In the genomic region with DNA sequence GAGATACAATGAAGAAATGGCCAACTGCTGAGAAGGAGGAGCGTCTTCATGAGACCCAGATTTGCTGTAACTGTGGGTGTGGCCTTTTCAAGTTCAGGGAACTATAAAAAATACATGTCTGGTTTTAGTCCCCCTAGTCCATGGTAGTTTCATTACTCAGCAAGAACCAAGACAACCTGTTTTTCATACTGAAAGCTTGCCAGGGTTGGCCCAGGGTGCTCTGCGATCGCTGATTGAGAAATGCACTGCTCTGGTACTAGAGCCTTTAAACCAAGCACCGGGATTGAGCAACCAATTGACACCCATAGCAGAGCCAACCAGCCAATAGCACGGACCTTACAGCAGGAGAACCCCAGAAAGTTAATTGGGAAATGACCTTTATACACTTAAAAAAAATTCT, we compare ENCODE assay signal across 22 mouse cellular contexts. TPM values are rescaled to one million over a fixed set of nuclear protein-coding genes. Genes with fewer than 3 reads are reported as not detected.
DNase-seq lines count a peak whose midpoint lies in the region; ATAC-seq and TF ChIP-seq lines count a peak whose summit lies in the region.
"Had no signal": no experiment of that assay in that cellular context is flagged by ENCODE, and none has a peak within 500 bp of the region (broad histone marks: within the 10 kb centered on the region; RNA-seq: fewer than 3 reads in every experiment).

No protein-coding gene starts in this region.

- WGBS in liver, adult 2 months: 31% methylated on average over 5 of the region's 5 CpGs
- 82% methylated on average over 5 of the region's 5 CpGs for WGBS in liver, embryonic 11.5 days
- 87% methylated on average over 5 of the region's 5 CpGs for WGBS in heart, embryonic 12.5 days

- H3K79me2 ChIP-seq in liver, adult 2 months (ENCODE audit: control insufficient read depth, insufficient read depth, low read length): no peaks in the 10 kb centered on the region

- no peaks in the 10 kb centered on the region for H3K36me3 ChIP-seq in liver, adult 2 months (ENCODE audit: control insufficient read depth, insufficient read depth, low read length)
- no peaks in the 10 kb centered on the region for H3K36me3 ChIP-seq in liver, embryonic 11.5 days (ENCODE audit: control insufficient read depth, insufficient read depth, low read length)
- no peaks in the 10 kb centered on the region for H3K36me3 ChIP-seq in heart, embryonic 12.5 days
- H3K36me3 ChIP-seq: liver, embryonic 15.5 days; neural tube, embryonic 12.5 days had no signal

- peak overlapping the region; percentile 40; the same call in 1 of the 2 replicates for H3K9ac ChIP-seq in liver, adult 2 months (ENCODE audit: low read depth, low read length)
- H3K9ac ChIP-seq in liver, embryonic 11.5 days (ENCODE audit: low read depth, low read length): no peak overlapping the region
- no peak overlapping the region for H3K9ac ChIP-seq in heart, embryonic 12.5 days
- H3K9ac ChIP-seq: hindbrain, embryonic 14.5 days; liver, embryonic 15.5 days; neural tube, embryonic 12.5 days had no signal

- no peak for ATAC-seq in liver, embryonic 11.5 days (replicated peaks; ENCODE audit: low FRiP score)
- peak; percentile 75 for ATAC-seq in megakaryocyte progenitor cell, adult 5-6 weeks (replicated peaks; ENCODE audit: poor library complexity)
- no peak for ATAC-seq in heart, embryonic 12.5 days (ENCODE audit: insufficient number of reproducible peaks, low FRiP score)
- ATAC-seq: forebrain, embryonic 14.5 days had no signal

- H3K4me3 ChIP-seq in liver, adult 2 months (ENCODE audit: insufficient read depth, low read depth, low read length): no peak overlapping the region; the same call in 1 of the 2 replicates
- H3K4me3 ChIP-seq in liver, embryonic 11.5 days (ENCODE audit: low read depth, low read length): no peak overlapping the region
- H3K4me3 ChIP-seq in bone marrow macrophage, adult 2 months (ENCODE audit: insufficient read depth, low read length): 0 out of 2 replicates have a peak overlapping the region, but pooled peaks have one; percentile 15
- no peak overlapping the region for H3K4me3 ChIP-seq in heart, embryonic 12.5 days
- no peak overlapping the region for H3K4me3 ChIP-seq in layer of hippocampus, adult 2 months
- H3K4me3 ChIP-seq: liver, embryonic 15.5 days; neural tube, embryonic 12.5 days had no signal

- no peak for TF ChIP-seq CTCF in liver, adult 2 months (IDR thresholded peaks at IDR 0.05; ENCODE audit: low read depth, low read length)
- no peak for TF ChIP-seq CTCF in bone marrow macrophage, adult 2 months (IDR thresholded peaks at IDR 0.05; ENCODE audit: low read depth, low read length)
- no peak for TF ChIP-seq CTCF in layer of hippocampus, adult 2 months (conservative IDR thresholded peaks at IDR 0.05)

- no peak for TF ChIP-seq POLR2A in liver, adult 2 months (IDR thresholded peaks at IDR 0.05; ENCODE audit: extremely low read depth, insufficient read depth, low read length)
- no peak for TF ChIP-seq POLR2A in bone marrow macrophage, adult 2 months (IDR thresholded peaks at IDR 0.05; ENCODE audit: borderline replicate concordance, low read depth, low read length)

- peak; percentile 96 for DNase-seq in liver, adult 2 months (ENCODE audit: extremely low read depth, low read depth, low spot score)
- DNase-seq in liver, embryonic 11.5 days (ENCODE audit: low spot score): no peak
- peak; percentile 55 for DNase-seq in lung, postnatal 10 days
- no peak for DNase-seq in heart, adult 9 months (ENCODE audit: low spot score in 2 of 2)
- no peak for DNase-seq in layer of hippocampus, adult 2 months (ENCODE audit: low spot score in 2 of 2)
- DNase-seq: adrenal gland, postnatal 25 days; B cell, adult 2 months; cerebellum, adult 18-20 months; gastrocnemius, postnatal 25 days; heart, postnatal 14 days; kidney, adult 9 months; kidney, postnatal 25 days; layer of hippocampus, adult 9-11 months had no signal

- H3K9me3 ChIP-seq in liver, embryonic 11.5 days (ENCODE audit: control insufficient read depth, low read length): no peaks in the 10 kb centered on the region; the same call in 1 of the 2 replicates
- no peaks in the 10 kb centered on the region for H3K9me3 ChIP-seq in heart, embryonic 12.5 days (replicated peaks)
- H3K9me3 ChIP-seq: liver, embryonic 15.5 days; neural tube, embryonic 12.5 days had no signal

- H3K4me2 ChIP-seq in liver, embryonic 11.5 days: no peak overlapping the region
- H3K4me2 ChIP-seq in heart, embryonic 12.5 days: no peak overlapping the region
- H3K4me2 ChIP-seq: heart, embryonic 11.5 days; hindbrain, embryonic 14.5 days; liver, embryonic 15.5 days; midbrain, embryonic 11.5 days; neural tube, embryonic 12.5 days had no signal

- no peaks in the 10 kb centered on the region for H3K27me3 ChIP-seq in liver, adult 2 months (ENCODE audit: control insufficient read depth, insufficient read depth, low read length)
- no peaks in the 10 kb centered on the region for H3K27me3 ChIP-seq in liver, embryonic 11.5 days (replicated peaks; ENCODE audit: control insufficient read depth, insufficient read depth, low read length)
- H3K27me3 ChIP-seq in heart, embryonic 12.5 days (replicated peaks): no peaks in the 10 kb centered on the region
- H3K27me3 ChIP-seq: neural tube, embryonic 12.5 days had no signal

- peaks cover 2% of the 10 kb centered on the region; the same call in 1 of the 2 replicates for H3K4me1 ChIP-seq in liver, adult 2 months (ENCODE audit: control insufficient read depth, insufficient read depth, low read length)
- peaks cover 23% of the 10 kb centered on the region for H3K4me1 ChIP-seq in liver, embryonic 11.5 days (replicated peaks; ENCODE audit: control insufficient read depth, insufficient read depth, low read length)
- H3K4me1 ChIP-seq in bone marrow macrophage, adult 2 months (ENCODE audit: control insufficient read depth, insufficient read depth, low read length): peaks cover 29% of the 10 kb centered on the region
- peaks cover 29% of the 10 kb centered on the region for H3K4me1 ChIP-seq in heart, embryonic 12.5 days (replicated peaks)
- H3K4me1 ChIP-seq: neural tube, embryonic 12.5 days had no signal

- H3K27ac ChIP-seq in liver, adult 2 months (replicated peaks; ENCODE audit: insufficient read depth, low read depth, low read length): peak overlapping the region; percentile 61
- no peak overlapping the region for H3K27ac ChIP-seq in liver, embryonic 11.5 days (ENCODE audit: low read depth, low read length)
- H3K27ac ChIP-seq in bone marrow macrophage, adult 2 months (ENCODE audit: insufficient read depth, low read depth, low read length): peak overlapping the region; percentile 38
- no peak overlapping the region for H3K27ac ChIP-seq in heart, embryonic 12.5 days (ENCODE audit: poor library complexity, severe bottlenecking)
- no peak overlapping the region for H3K27ac ChIP-seq in layer of hippocampus, adult 2 months
- H3K27ac ChIP-seq: hindbrain, embryonic 14.5 days; liver, embryonic 15.5 days; neural tube, embryonic 12.5 days had no signal

RNA-seq across cellular contexts. Expression of gene Dyrk1a, which starts 13.6 kb away (rescaled TPM):
- 12.2 and 12.6 TPM in 2 replicates for total RNA-seq in liver, adult 2 months (2014; rRNA removed)
- polyA plus RNA-seq in liver, adult 2 months (2012; rRNA removed): 10.9 and 13.6 TPM in 2 replicates
- 9.0 TPM in 2 replicates for polyA plus RNA-seq in liver, embryonic 11.5 days (2014; fragmentation: Nextera tagmentation; extraction: Ambion mirVana)
- 29.8 and 34.4 TPM in 2 replicates for polyA plus RNA-seq in bone marrow macrophage, adult 2 months (2012; ENCODE audit: insufficient read depth, insufficient read length, missing spikeins)
- 60.8 and 65.6 TPM in 2 replicates for total RNA-seq in megakaryocyte progenitor cell, adult 5-6 weeks (2015)
- total RNA-seq in megakaryocyte progenitor cell, adult 5-6 weeks (2017): 49.4 and 58.3 TPM in 2 replicates
- 7.3 and 7.9 TPM in 2 replicates for polyA plus RNA-seq in heart, embryonic 12.5 days (2016; fragmentation: Nextera tagmentation; extraction: Ambion mirVana)
- total RNA-seq in layer of hippocampus, adult 2 months (2021): 10 to 100 TPM; 95.0 to 98.9 TPM

RNA-seq across cellular contexts. Expression of gene Vps26c, which starts 29.6 kb away (rescaled TPM):
- 33.1 and 33.9 TPM in 2 replicates for total RNA-seq in liver, adult 2 months (2014; rRNA removed)
- polyA plus RNA-seq in liver, adult 2 months (2012; rRNA removed): 18.8 and 19.4 TPM in 2 replicates
- polyA plus RNA-seq in liver, embryonic 11.5 days (2014; fragmentation: Nextera tagmentation; extraction: Ambion mirVana): 37.3 and 39.3 TPM in 2 replicates
- 63.8 and 64.2 TPM in 2 replicates for polyA plus RNA-seq in bone marrow macrophage, adult 2 months (2012; ENCODE audit: insufficient read depth, insufficient read length, missing spikeins)
- total RNA-seq in megakaryocyte progenitor cell, adult 5-6 weeks (2015): 21.8 and 26.4 TPM in 2 replicates
- 29.5 and 32.9 TPM in 2 replicates for total RNA-seq in megakaryocyte progenitor cell, adult 5-6 weeks (2017)
- polyA plus RNA-seq in heart, embryonic 12.5 days (2016; fragmentation: Nextera tagmentation; extraction: Ambion mirVana): 45.8 and 48.9 TPM in 2 replicates
- 10 to 100 TPM; 30.7 to 35.2 TPM for total RNA-seq in layer of hippocampus, adult 2 months (2021)

Comparison
In these comparisons a context has a peak if more than half of its experiments do, and no peak if none do; other contexts are left out.
1. DNase-seq: peak in liver, adult 2 months (single experiment) and lung, postnatal 10 days (single experiment); none in liver, embryonic 11.5 days (single experiment), heart, adult 9 months (0 of 2) and layer of hippocampus, adult 2 months (0 of 2).
2. H3K27ac ChIP-seq: peak in liver, adult 2 months (single experiment) and bone marrow macrophage, adult 2 months (single experiment); none in liver, embryonic 11.5 days (single experiment), heart, embryonic 12.5 days (single experiment) and layer of hippocampus, adult 2 months (single experiment).